Mouse (Mus musculus) brain, embryonic 14.5 days (tissue): ENCODE data around the gene Col6a2. TPM values are rescaled to one million over a fixed set of nuclear protein-coding genes. Genes with fewer than 3 reads are reported as not detected.

Source experiments
- DNase-seq: peaks from one replicate; pipeline ENCODE4 v3.0.0-alpha.2; 2011; ENCODE audit warnings: low read depth
- CTCF ChIP-seq: fragments of 200-500 bp; IDR thresholded peaks from 2 replicates; pipeline ENCODE4 v1.5.1; 2012; ENCODE audit warnings: inconsistent platforms, mild to moderate bottlenecking, moderate library complexity, borderline replicate concordance; ENCODE audit not compliant: insufficient read depth, insufficient read length; ENCODE audit errors: extremely low read depth
- POLR2A ChIP-seq: fragments of 200-500 bp; IDR thresholded peaks from 2 replicates; pipeline ENCODE4 v1.6.1; 2012; ENCODE audit warnings: mild to moderate bottlenecking, inconsistent platforms, borderline replicate concordance; ENCODE audit not compliant: poor library complexity, insufficient read depth, insufficient read length, severe bottlenecking; ENCODE audit errors: extremely low read depth
- polyA plus RNA-seq: library from polyadenylated mRNA; depleted of rRNA; stranded (reverse); fragments of >200 nt; gene quantifications from 2 replicates; pipeline ENCODE4 v1.2.3, GENCODE M21; 2012; rRNA removed

The Col6a2 gene
- 28.1 and 49.8 TPM in 2 replicates for polyA plus RNA-seq

GRCm38 (mm10) chr10:76622928-76623680 lies at the start of gene Col6a2:
Gene Col6a2 (minus strand): TSS chr10:76623630.
- no peak for TF ChIP-seq POLR2A
- TF ChIP-seq CTCF: peak; percentile 62
- DNase-seq: peak; percentile 76

- TF ChIP-seq POLR2A: no peak
- TF ChIP-seq CTCF: no peak
- no peak for DNase-seq
Observed at GRCm38 (mm10) chr10:76671939-76672338, 48.5 kb upstream of the Col6a2 start.

- peak; percentile 36 for DNase-seq
- no peak for TF ChIP-seq CTCF
- TF ChIP-seq POLR2A: no peak
Observed at GRCm38 (mm10) chr10:76668947-76669284, 45.5 kb upstream of the Col6a2 start.

GRCm38 (mm10) chr10:76668261-76668946 lies 45.0 kb upstream of the Col6a2 start:
- TF ChIP-seq POLR2A (no peak), CTCF (no peak)
- DNase-seq: no peak

- DNase-seq: no peak
- TF ChIP-seq CTCF (no peak), POLR2A (no peak)
Observed at GRCm38 (mm10) chr10:76667197-76667805, 43.9 kb upstream of the Col6a2 start.

GRCm38 (mm10) chr10:76665551-76665950 lies 42.1 kb upstream of the Col6a2 start:
- TF ChIP-seq POLR2A (no peak), CTCF (no peak)
- no peak for DNase-seq

GRCm38 (mm10) chr10:76664156-76665115 lies 41.0 kb upstream of the Col6a2 start:
- DNase-seq: no peak
- TF ChIP-seq CTCF (no peak), POLR2A (no peak)

- TF ChIP-seq POLR2A (no peak), CTCF (no peak)
- peak; percentile 8 for DNase-seq
Observed at GRCm38 (mm10) chr10:76653345-76654336, 30.2 kb upstream of the Col6a2 start.

GRCm38 (mm10) chr10:76650662-76651342 lies 27.4 kb upstream of the Col6a2 start:
- no peak for DNase-seq
- TF ChIP-seq CTCF (no peak), POLR2A (no peak)

GRCm38 (mm10) chr10:76648738-76649137 lies 25.3 kb upstream of the Col6a2 start:
- no peak for TF ChIP-seq CTCF
- no peak for TF ChIP-seq POLR2A
- DNase-seq: no peak
